Mouse (Mus musculus) MEL (cell line): Measurements from ENCODE around the gene Snx3. TPM values are rescaled to one million over a fixed set of nuclear protein-coding genes. Genes with fewer than 3 reads are reported as not detected.

Experiments
- DNase-seq: peaks from one replicate; pipeline ENCODE4 v3.0.0; 2011; ENCODE audit warnings: low read depth, low spot score
- H3K27ac ChIP-seq: 2 replicates; pipeline ENCODE4 v1.5.1; 2012; ENCODE audit warnings: low read depth, mild to moderate bottlenecking, control low read depth, low read length, moderate library complexity; ENCODE audit not compliant: control insufficient read depth
- H3K27me3 ChIP-seq, 2 experiments: fragments of 150-350 bp in 1 of 2; sonication (generic) in 1 of 2; 2 replicates each; pipeline ENCODE4 v1.6.1; 2012; ENCODE audit warnings: low read length in 2 of 2, mild to moderate bottlenecking in 2 of 2, improper control_type of control experiment in 1 of 2, moderate library complexity in 1 of 2; ENCODE audit not compliant: insufficient read depth in 2 of 2, control insufficient read depth in 1 of 2
- H3K36me3 ChIP-seq, 2 experiments: 2 replicates each; pipeline ENCODE4 v1.6.1; 2012 to 2014; ENCODE audit warnings: low read length in 2 of 2, improper control_type of control experiment in 1 of 2, inconsistent platforms in 1 of 2, mild to moderate bottlenecking in 1 of 2; ENCODE audit not compliant: insufficient read depth in 2 of 2, control insufficient read depth in 1 of 2
- H3K4me1 ChIP-seq, 2 experiments: fragments of 150-350 bp in 1 of 2; sonication (generic) in 1 of 2; 2 replicates each; pipeline ENCODE4 v1.6.1; 2012; ENCODE audit warnings: low read length in 2 of 2, improper control_type of control experiment in 1 of 2, mild to moderate bottlenecking in 1 of 2; ENCODE audit not compliant: insufficient read depth in 2 of 2, control insufficient read depth in 1 of 2
- H3K4me3 ChIP-seq, 2 experiments: fragments of 150-350 bp in 1 of 2; sonication (generic) in 1 of 2; 2 replicates each; pipeline ENCODE4 v1.5.1; 2012; ENCODE audit warnings: low read depth in 2 of 2, low read length in 2 of 2, mild to moderate bottlenecking in 2 of 2, moderate library complexity in 2 of 2, control low read depth in 1 of 2, improper control_type of control experiment in 1 of 2; ENCODE audit not compliant: control insufficient read depth in 1 of 2, insufficient read depth in 1 of 2
- H3K79me2 ChIP-seq: 2 replicates; pipeline ENCODE4 v1.6.1; 2012; ENCODE audit warnings: mild to moderate bottlenecking, low read length, moderate library complexity; ENCODE audit not compliant: control insufficient read depth, poor library complexity, insufficient read depth
- H3K9ac ChIP-seq: 2 replicates; pipeline ENCODE4 v1.6.1; 2012; ENCODE audit warnings: low read depth, mild to moderate bottlenecking, control low read depth, low read length, moderate library complexity; ENCODE audit not compliant: control insufficient read depth, poor library complexity, severe bottlenecking
- H3K9me3 ChIP-seq: fragments of 150-350 bp; sonication (generic); replicated peaks from 2 replicates; pipeline ENCODE4 v1.6.1; 2012; ENCODE audit warnings: mild to moderate bottlenecking, low read length, improper control_type of control experiment, moderate library complexity; ENCODE audit not compliant: insufficient read depth
- BHLHE40 ChIP-seq: IDR thresholded peaks from 2 replicates; pipeline ENCODE4 v1.6.1; 2012; ENCODE audit warnings: low read depth, mild to moderate bottlenecking, inconsistent platforms, low read length, improper control_type of control experiment, borderline replicate concordance
- CHD2 ChIP-seq: IDR thresholded peaks from 2 replicates; pipeline ENCODE4 v1.6.1; 2011; ENCODE audit warnings: low read length, improper control_type of control experiment
- CTCF ChIP-seq, 3 experiments: IDR thresholded peaks in 2 of 3; conservative IDR thresholded peaks in 1 of 3; 2 replicates each; pipeline ENCODE4 v1.5.1; 2011 to 2012; ENCODE audit warnings: low read length in 3 of 3, low read depth in 2 of 3, mild to moderate bottlenecking in 2 of 3, improper control_type of control experiment in 1 of 3, inconsistent platforms in 1 of 3, mixed read lengths in 1 of 3, moderate library complexity in 1 of 3; ENCODE audit not compliant: control insufficient read depth in 1 of 3, insufficient read depth in 1 of 3, poor library complexity in 1 of 3, severe bottlenecking in 1 of 3
- ELF1 ChIP-seq: IDR thresholded peaks from 2 replicates; pipeline ENCODE4 v1.6.1; 2014; ENCODE audit warnings: low read depth, mild to moderate bottlenecking, inconsistent platforms, low read length, improper control_type of control experiment, moderate library complexity
- EP300 ChIP-seq, 2 experiments: IDR thresholded peaks; 2 replicates each; pipeline ENCODE4 v1.6.1; 2011; ENCODE audit warnings: improper control_type of control experiment in 2 of 2, low read length in 2 of 2, low read depth in 1 of 2, mild to moderate bottlenecking in 1 of 2
- ETS1 ChIP-seq: IDR thresholded peaks from 2 replicates; pipeline ENCODE4 v1.6.1; 2012; ENCODE audit warnings: low read depth, mild to moderate bottlenecking, inconsistent platforms, low read length, improper control_type of control experiment, moderate library complexity
- GABPA ChIP-seq: IDR thresholded peaks from 2 replicates; pipeline ENCODE4 v1.6.1; 2012; ENCODE audit warnings: low read depth, mild to moderate bottlenecking, inconsistent platforms, low read length, improper control_type of control experiment, moderate library complexity
- GATA1 ChIP-seq: IDR thresholded peaks from 2 replicates; pipeline ENCODE4 v1.6.1; 2011; ENCODE audit warnings: low read depth, low read length, improper control_type of control experiment
- HCFC1 ChIP-seq: IDR thresholded peaks from 2 replicates; pipeline ENCODE4 v1.6.1; 2012; ENCODE audit warnings: low read depth, mild to moderate bottlenecking, inconsistent platforms, low read length, improper control_type of control experiment, moderate library complexity
- JUND ChIP-seq: IDR thresholded peaks from 2 replicates; pipeline ENCODE4 v1.6.1; 2011; ENCODE audit warnings: low read depth, mild to moderate bottlenecking, improper control_type of control experiment, low read length
- KAT2A ChIP-seq: conservative IDR thresholded peaks from 2 replicates; pipeline ENCODE4 v1.6.1; 2012; ENCODE audit warnings: low read depth, low read length, improper control_type of control experiment, inconsistent platforms
- MAFK ChIP-seq: IDR thresholded peaks from 2 replicates; pipeline ENCODE4 v1.6.1; 2011; ENCODE audit warnings: low read depth, mild to moderate bottlenecking, low read length, improper control_type of control experiment, borderline replicate concordance
- MAX ChIP-seq: IDR thresholded peaks from 2 replicates; pipeline ENCODE4 v1.6.1; 2011; ENCODE audit warnings: low read length, improper control_type of control experiment
- MAZ ChIP-seq: IDR thresholded peaks from 2 replicates; pipeline ENCODE4 v1.6.1; 2012; ENCODE audit warnings: low read depth, mild to moderate bottlenecking, inconsistent platforms, low read length, improper control_type of control experiment
- MXI1 ChIP-seq: IDR thresholded peaks from 2 replicates; pipeline ENCODE4 v1.6.1; 2011; ENCODE audit warnings: mild to moderate bottlenecking, low read depth, low read length, improper control_type of control experiment
- MYB ChIP-seq: IDR thresholded peaks from 2 replicates; pipeline ENCODE4 v1.6.1; 2011; ENCODE audit warnings: mild to moderate bottlenecking, low read depth, low read length, improper control_type of control experiment
- MYC ChIP-seq: IDR thresholded peaks from 2 replicates; pipeline ENCODE4 v1.6.1; 2011; ENCODE audit warnings: low read depth, mild to moderate bottlenecking, low read length, improper control_type of control experiment, moderate library complexity
- NELFE ChIP-seq: IDR thresholded peaks from 2 replicates; pipeline ENCODE4 v1.6.1; 2011; ENCODE audit warnings: low read depth, low read length, improper control_type of control experiment
- NRF1 ChIP-seq: IDR thresholded peaks from 2 replicates; pipeline ENCODE4 v1.6.1; 2014; ENCODE audit warnings: low read depth, mild to moderate bottlenecking, inconsistent platforms, low read length, improper control_type of control experiment, moderate library complexity; ENCODE audit not compliant: poor library complexity, insufficient read depth, severe bottlenecking
- POLR2A ChIP-seq, 2 experiments: IDR thresholded peaks; 2 replicates each; pipeline ENCODE4 v1.6.1; 2011 to 2012; ENCODE audit warnings: low read length in 2 of 2, mild to moderate bottlenecking in 2 of 2, control low read depth in 1 of 2, improper control_type of control experiment in 1 of 2, low read depth in 1 of 2, moderate library complexity in 1 of 2; ENCODE audit not compliant: control insufficient read depth in 1 of 2, insufficient read depth in 1 of 2, poor library complexity in 1 of 2
- POLR2AphosphoS2 ChIP-seq: IDR thresholded peaks from 2 replicates; pipeline ENCODE4 v1.6.1; 2011; ENCODE audit warnings: low read length, improper control_type of control experiment
- POLR2AphosphoS5 ChIP-seq: IDR thresholded peaks from 2 replicates; pipeline ENCODE4 v1.6.1; 2012; ENCODE audit warnings: low read depth, borderline replicate concordance, mild to moderate bottlenecking, inconsistent platforms, low read length, moderate library complexity, mixed read lengths
- RAD21 ChIP-seq: IDR thresholded peaks from 2 replicates; pipeline ENCODE4 v1.6.1; 2011; ENCODE audit warnings: mild to moderate bottlenecking, low read depth, low read length, improper control_type of control experiment
- RCOR1 ChIP-seq: IDR thresholded peaks from 2 replicates; pipeline ENCODE4 v1.6.1; 2012; ENCODE audit warnings: low read depth, mild to moderate bottlenecking, inconsistent platforms, low read length, improper control_type of control experiment
- SIN3A ChIP-seq: IDR thresholded peaks from 2 replicates; pipeline ENCODE4 v1.6.1; 2012; ENCODE audit warnings: low read length, improper control_type of control experiment, inconsistent platforms
- TBP ChIP-seq: IDR thresholded peaks from 2 replicates; pipeline ENCODE4 v1.8.0; 2011; ENCODE audit warnings: low read depth, low read length, improper control_type of control experiment
- TCF12 ChIP-seq: IDR thresholded peaks from 2 replicates; pipeline ENCODE4 v1.6.1; 2014; ENCODE audit warnings: low read depth, mild to moderate bottlenecking, inconsistent platforms, low read length, improper control_type of control experiment, moderate library complexity
- UBTF ChIP-seq: IDR thresholded peaks from 2 replicates; pipeline ENCODE4 v1.6.1; 2012; ENCODE audit warnings: low read depth, mild to moderate bottlenecking, inconsistent platforms, low read length, improper control_type of control experiment, moderate library complexity, borderline replicate concordance; ENCODE audit not compliant: insufficient read depth
- USF1 ChIP-seq: IDR thresholded peaks from 2 replicates; pipeline ENCODE4 v1.6.1; 2014; ENCODE audit warnings: low read depth, mild to moderate bottlenecking, inconsistent platforms, low read length, improper control_type of control experiment, moderate library complexity
- USF2 ChIP-seq, 2 experiments: IDR thresholded peaks; 2 replicates each; pipeline ENCODE4 v1.6.1; 2011 to 2012; ENCODE audit warnings: improper control_type of control experiment in 2 of 2, low read length in 2 of 2, borderline replicate concordance in 1 of 2, inconsistent platforms in 1 of 2, low read depth in 1 of 2, mild to moderate bottlenecking in 1 of 2; ENCODE audit not compliant: insufficient read depth in 1 of 2
- ZKSCAN1 ChIP-seq: IDR thresholded peaks from 2 replicates; pipeline ENCODE4 v1.6.1; 2012; ENCODE audit warnings: low read depth, mild to moderate bottlenecking, inconsistent platforms, low read length, improper control_type of control experiment, moderate library complexity
- ZMIZ1 ChIP-seq: IDR thresholded peaks from 2 replicates; pipeline ENCODE4 v1.6.1; 2012; ENCODE audit warnings: low read depth, mild to moderate bottlenecking, inconsistent platforms, low read length, improper control_type of control experiment, moderate library complexity
- ZNF384 ChIP-seq: IDR thresholded peaks from 2 replicates; pipeline ENCODE4 v1.6.1; 2012; ENCODE audit warnings: low read depth, mild to moderate bottlenecking, inconsistent platforms, low read length, improper control_type of control experiment
- polyA plus RNA-seq, 2 experiments: library from polyadenylated mRNA; stranded (reverse) in 1 of 2; unstranded in 1 of 2; fragments of >175 nt in 1 of 2; fragments of >200 nt in 1 of 2; gene quantifications; 2 replicates each; pipeline versions ENCODE4 v1.2.1 to v1.2.4; 2012; ENCODE audit warnings: low replicate concordance in 2 of 2, low read depth in 1 of 2; ENCODE audit not compliant: insufficient read length in 2 of 2, insufficient read depth in 1 of 2, missing spikeins in 1 of 2
- total RNA-seq: library from RNA; depleted of rRNA; stranded (reverse); fragments of 300-350 nt; gene quantifications from 2 replicates; pipeline ENCODE4 v1.2.3, GENCODE M21; 2012

Gene Snx3
- total and polyA plus RNA-seq, 3 experiments = 107 to 320 TPM; not detected in 1

GRCm38 (mm10) chr10:42478341-42478720 is 23.5 kb upstream of the Snx3 start, which contains the start of gene Afg1l:
Afg1l (minus strand) TSS chr10:42478565.
- H3K9me3 ChIP-seq = no peaks in the 10 kb centered on the region
- no peaks in the 10 kb centered on the region for H3K27me3 ChIP-seq
- peaks cover 0 to 25% of the 10 kb centered on the region in 2 experiments; a peak in 2 of 4 replicates for H3K36me3 ChIP-seq
- TF ChIP-seq MYB (no peak; the same call in 1 of the 2 replicates), KAT2A (peak; percentile 83; the same call in 1 of the 2 replicates), ZNF384 (no peak), POLR2AphosphoS5 (no peak), TBP (peak; percentile 83), USF1 (no peak), POLR2AphosphoS2 (no peak), ZKSCAN1 (no peak), ETS1 (peak; percentile 64), NRF1 (peak; percentile 67), POLR2A (IDR thresholded peaks at IDR 0.05; ENCODE audit: control insufficient read depth in 1 of 2, insufficient read depth in 1 of 2, low read depth in 1 of 2, low read length in 2 of 2, poor library complexity in 1 of 2) (peak; percentile 86 to 88), TCF12 (peak; percentile 31; the same call in 1 of the 2 replicates), EP300 (IDR thresholded peaks at IDR 0.05; ENCODE audit: low read depth in 1 of 2, low read length in 2 of 2) (peak in 1 of 2 experiments; percentile 41; a peak in 1 of 4 replicates), UBTF (no peak), HCFC1 (peak; percentile 98), MAFK (no peak), MAX (peak; percentile 49; the same call in 1 of the 2 replicates), RCOR1 (no peak), CTCF (IDR thresholded peaks at IDR 0.05 in 2 of 3, conservative IDR thresholded peaks at IDR 0.05 in 1 of 3; ENCODE audit: control insufficient read depth in 1 of 3, insufficient read depth in 1 of 3, low read depth in 2 of 3, low read length in 3 of 3, poor library complexity in 1 of 3, severe bottlenecking in 1 of 3) (no peak), MYC (peak; percentile 80), BHLHE40 (no peak), NELFE (peak; percentile 88), GATA1 (no peak), ELF1 (peak; percentile 84), ZMIZ1 (no peak), GABPA (no peak), SIN3A (peak; percentile 90), JUND (no peak), MXI1 (peak; percentile 90), RAD21 (no peak), CHD2 (peak; percentile 51), MAZ (peak; percentile 86; the same call in 1 of the 2 replicates), USF2 (IDR thresholded peaks at IDR 0.05; ENCODE audit: borderline replicate concordance in 1 of 2, insufficient read depth in 1 of 2, low read depth in 1 of 2, low read length in 2 of 2) (no peak)
- H3K79me2 ChIP-seq = peaks cover 13% of the 10 kb centered on the region
- peak within 1 kb of the TSS; percentile 81 to 92 for H3K4me3 ChIP-seq
- H3K27ac ChIP-seq = peak within 1 kb of the TSS; percentile 90
- H3K9ac ChIP-seq = peak within 1 kb of the TSS; percentile 97
- DNase-seq = peak; percentile 98
- H3K4me1 ChIP-seq = peaks cover 5 to 21% of the 10 kb centered on the region in 2 experiments
